19 mouse cellular contexts compared by ENCODE assay signal in the genomic region with DNA sequence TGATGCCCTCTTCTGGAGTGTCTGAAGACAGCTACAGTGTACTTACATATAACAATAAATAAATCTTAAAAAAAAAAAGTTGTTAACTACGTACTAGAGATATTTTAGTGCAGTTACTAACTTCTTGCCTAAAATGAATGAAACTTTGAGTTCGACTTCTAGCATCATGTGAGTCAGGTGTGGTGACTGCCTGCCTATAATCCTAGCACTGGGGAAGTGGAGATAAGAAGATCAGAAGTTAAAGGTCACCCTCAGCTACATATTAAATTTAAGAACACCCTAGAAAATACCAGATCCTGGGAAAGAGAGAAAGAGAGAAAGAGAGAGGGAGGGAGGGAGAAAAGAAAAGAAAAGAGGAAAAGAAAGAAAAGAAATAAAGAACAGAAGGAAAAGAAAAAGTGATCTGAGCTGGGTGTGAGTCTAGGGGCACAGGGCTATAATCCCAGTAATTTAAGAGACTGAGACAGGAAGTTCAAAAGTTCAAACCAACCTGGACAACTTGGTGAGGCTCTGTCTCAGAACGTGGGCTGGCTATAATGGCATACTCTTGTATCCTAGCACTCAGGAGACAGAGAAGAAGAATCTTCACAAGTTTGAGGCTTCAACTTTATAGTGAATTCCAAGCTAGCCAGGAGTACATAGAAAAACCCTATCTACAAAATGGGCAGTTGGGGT. TPM values are rescaled to one million over a fixed set of nuclear protein-coding genes. Genes with fewer than 3 reads are reported as not detected.
"Had no signal": no experiment of that assay in that cellular context is flagged by ENCODE, and none has a peak within 500 bp of the region (broad histone marks: within the 10 kb centered on the region; RNA-seq: fewer than 3 reads in every experiment).

No protein-coding gene starts in this region.

- H3K36me3 ChIP-seq: limb, embryonic 12.5 days; limb, embryonic 15.5 days; midbrain, embryonic 12.5 days; midbrain, embryonic 15.5 days; neural tube, embryonic 13.5 days; stomach, embryonic 15.5 days had no signal

- H3K27ac ChIP-seq: limb, embryonic 12.5 days; limb, embryonic 15.5 days; liver, embryonic 14.5 days; midbrain, embryonic 12.5 days; midbrain, embryonic 15.5 days; stomach, embryonic 15.5 days had no signal

- ATAC-seq: midbrain, embryonic 15.5 days had no signal

- H3K4me2 ChIP-seq: limb, embryonic 12.5 days; limb, embryonic 15.5 days; midbrain, embryonic 12.5 days; midbrain, embryonic 15.5 days; neural tube, embryonic 13.5 days; stomach, embryonic 15.5 days had no signal

- H3K4me3 ChIP-seq: limb, embryonic 12.5 days; limb, embryonic 15.5 days; midbrain, embryonic 12.5 days; midbrain, embryonic 15.5 days; neural tube, embryonic 13.5 days; stomach, embryonic 15.5 days had no signal

- DNase-seq: kidney, adult 2 months; kidney, postnatal 10 days; kidney, postnatal 36 days; left cerebral cortex, postnatal 4 days; lung, postnatal 14 days; lung, postnatal 4 days; retina, postnatal 1 day; right cerebral cortex, postnatal 25 days; spleen, adult 18-20 months; thymus, postnatal 25 days had no signal

- H3K9me3 ChIP-seq: limb, embryonic 12.5 days; limb, embryonic 15.5 days; midbrain, embryonic 12.5 days; midbrain, embryonic 15.5 days; neural tube, embryonic 13.5 days; stomach, embryonic 15.5 days had no signal

- H3K9ac ChIP-seq: limb, embryonic 12.5 days; limb, embryonic 15.5 days; liver, embryonic 14.5 days; midbrain, embryonic 12.5 days; midbrain, embryonic 15.5 days; neural tube, embryonic 13.5 days; stomach, embryonic 15.5 days had no signal

- H3K27me3 ChIP-seq: limb, embryonic 12.5 days; limb, embryonic 15.5 days; midbrain, embryonic 15.5 days; neural tube, embryonic 13.5 days; stomach, embryonic 15.5 days had no signal

RNA-seq across cellular contexts. Expression of a gene that starts 31.0 kb away (rescaled TPM):
- total RNA-seq: megakaryocyte, adult 5-6 weeks; neutrophil, adult 5-6 weeks had no signal
- polyA plus RNA-seq: kidney, adult 2 months had no signal
